Comparison of ENCODE assay signal across 8 mouse cellular contexts in genomic region chr11:120186145-120186740, GRCm38 (mm10). TPM values are rescaled to one million over a fixed set of nuclear protein-coding genes. Genes with fewer than 3 reads are reported as not detected.
A peak's percentile ranks its signal among the peaks of the same experiment; 100 is the strongest.
DNase-seq lines count a peak whose midpoint lies in the region; ATAC-seq and TF ChIP-seq lines count a peak whose summit lies in the region.

No protein-coding gene starts in this region.

- no peak for TF ChIP-seq POLR2A in spleen, adult 2 months (IDR thresholded peaks at IDR 0.05; ENCODE audit: low read depth, low read length)

- H3K4me3 ChIP-seq in spleen, adult 2 months (ENCODE audit: extremely low read depth, insufficient read depth, insufficient read length): peak overlapping the region; percentile 11; the same call in 1 of the 2 replicates
- peak overlapping the region; percentile 62 for H3K4me3 ChIP-seq in liver, embryonic 12.5 days
- H3K4me3 ChIP-seq in stomach, postnatal 0 days (ENCODE audit: low read depth, low read length): peak overlapping the region; percentile 91

- H3K27ac ChIP-seq in spleen, adult 2 months (ENCODE audit: insufficient read depth, low read length): peak overlapping the region; percentile 79
- peak overlapping the region; percentile 85 for H3K27ac ChIP-seq in liver, embryonic 12.5 days
- peak overlapping the region; percentile 88 for H3K27ac ChIP-seq in stomach, postnatal 0 days (replicated peaks)

- TF ChIP-seq CTCF in spleen, adult 2 months (IDR thresholded peaks at IDR 0.05; ENCODE audit: extremely low read depth, insufficient read depth, insufficient read length, insufficient replicate concordance): no peak
- TF ChIP-seq CTCF in stomach, postnatal 0 days (IDR thresholded peaks at IDR 0.05; ENCODE audit: low read depth): no peak

- H3K4me1 ChIP-seq in spleen, adult 2 months (ENCODE audit: control insufficient read depth, insufficient read depth, insufficient read length): peaks cover 6% of the 10 kb centered on the region
- peaks cover 63% of the 10 kb centered on the region for H3K4me1 ChIP-seq in liver, embryonic 12.5 days
- peaks cover 11% of the 10 kb centered on the region for H3K4me1 ChIP-seq in stomach, postnatal 0 days (replicated peaks; ENCODE audit: control insufficient read depth, insufficient read depth)

- peak overlapping the region; percentile 65 for H3K9ac ChIP-seq in liver, embryonic 12.5 days
- peak overlapping the region; percentile 91 for H3K9ac ChIP-seq in stomach, postnatal 0 days (ENCODE audit: low read length)

- no peak for TF ChIP-seq EP300 in stomach, postnatal 0 days (optimal IDR thresholded peaks at IDR 0.05)

- peak overlapping the region; percentile 80 for H3K4me2 ChIP-seq in liver, embryonic 12.5 days
- H3K4me2 ChIP-seq in stomach, postnatal 0 days (replicated peaks; ENCODE audit: low read depth): peak overlapping the region; percentile 98

- no peak for ATAC-seq in liver, embryonic 12.5 days
- no peak for ATAC-seq in stomach, postnatal 0 days (ENCODE audit: low FRiP score, low TSS enrichment)

- H3K9me3 ChIP-seq in liver, embryonic 12.5 days (replicated peaks): no peaks in the 10 kb centered on the region
- H3K9me3 ChIP-seq in stomach, postnatal 0 days (ENCODE audit: control insufficient read depth, low read length): no peaks in the 10 kb centered on the region

- WGBS in spleen, adult 2 months: 63% methylated on average over 18 of the region's 18 CpGs
- 17% methylated on average over 18 of the region's 18 CpGs for WGBS in liver, embryonic 12.5 days (ENCODE audit: insufficient replicate concordance)
- 22% methylated on average over 18 of the region's 18 CpGs for WGBS in stomach, postnatal 0 days

- H3K27me3 ChIP-seq in spleen, adult 2 months (ENCODE audit: control insufficient read depth, insufficient read depth, low read length): peaks cover 16% of the 10 kb centered on the region
- peaks cover 96% of the 10 kb centered on the region for H3K27me3 ChIP-seq in liver, embryonic 12.5 days (replicated peaks)
- H3K27me3 ChIP-seq in stomach, postnatal 0 days (ENCODE audit: control insufficient read depth, insufficient read depth, low read length): no peaks in the 10 kb centered on the region

- DNase-seq in adrenal gland, postnatal 10 days: peak; percentile 17
- DNase-seq in adrenal gland, postnatal 4 days (ENCODE audit: low spot score in 2 of 2): no peak
- DNase-seq in spleen, adult 2 months (ENCODE audit: low read depth in 1 of 2, low spot score in 2 of 2): no peak
- no peak for DNase-seq in spleen, postnatal 14 days (ENCODE audit: low spot score in 2 of 2)
- DNase-seq in stomach, postnatal 0 days (ENCODE audit: low spot score): no peak
- DNase-seq in spleen, adult 12 weeks (ENCODE audit: low spot score): no peak
- no peak for DNase-seq in cerebellum, adult 9-11 months

- no peaks in the 10 kb centered on the region for H3K36me3 ChIP-seq in spleen, adult 2 months (ENCODE audit: control insufficient read depth, insufficient read depth, low read length)
- H3K36me3 ChIP-seq in liver, embryonic 12.5 days: no peaks in the 10 kb centered on the region
- H3K36me3 ChIP-seq in stomach, postnatal 0 days (ENCODE audit: control insufficient read depth, insufficient read depth, low read length): no peaks in the 10 kb centered on the region

RNA-seq across cellular contexts. Expression of gene Slc38a10, which starts 35.1 kb away (rescaled TPM):
- 100 to 1,000 TPM; 113 to 117 TPM for total RNA-seq in adrenal gland, postnatal 10 days (2021)
- total RNA-seq in adrenal gland, postnatal 4 days (2021): 100 to 1,000 TPM; 132 to 147 TPM
- polyA plus RNA-seq in spleen, adult 2 months (2012; rRNA removed): 81.9 and 94.2 TPM in 2 replicates
- polyA plus RNA-seq in liver, embryonic 12.5 days (2016; fragmentation: Nextera tagmentation; extraction: Ambion mirVana): 54.9 and 55.2 TPM in 2 replicates
- polyA plus RNA-seq in stomach, postnatal 0 days (2015; fragmentation: Nextera tagmentation; extraction: Ambion mirVana): 40.5 and 42.3 TPM in 2 replicates

RNA-seq across cellular contexts. Expression of gene Bahcc1, which starts 46.5 kb away (rescaled TPM):
- total RNA-seq in adrenal gland, postnatal 10 days (2021): 10 to 100 TPM; 13.8 to 20.5 TPM
- total RNA-seq in adrenal gland, postnatal 4 days (2021): 10 to 100 TPM; 25.3 to 26.7 TPM
- 3.6 and 4.0 TPM in 2 replicates for polyA plus RNA-seq in spleen, adult 2 months (2012; rRNA removed)
- 3.0 and 3.5 TPM in 2 replicates for polyA plus RNA-seq in liver, embryonic 12.5 days (2016; fragmentation: Nextera tagmentation; extraction: Ambion mirVana)
- 2.7 and 2.9 TPM in 2 replicates for polyA plus RNA-seq in stomach, postnatal 0 days (2015; fragmentation: Nextera tagmentation; extraction: Ambion mirVana)

Comparison
In these comparisons a context has a peak if more than half of its experiments do, and no peak if none do; other contexts are left out.
1. H3K4me3 ChIP-seq: peak in every context shown above with its lines; median percentile 91 in stomach, postnatal 0 days; 62 in liver, embryonic 12.5 days; 11 in spleen, adult 2 months.